Mouse (Mus musculus): Measurements from ENCODE around the gene Nutf2.
"Not testable (repeated sequence)": the region's sequence is repeated elsewhere in the genome, so short reads cannot be mapped to it uniquely, and the experiment has no call there.

Nutf2 gene

DNA sequence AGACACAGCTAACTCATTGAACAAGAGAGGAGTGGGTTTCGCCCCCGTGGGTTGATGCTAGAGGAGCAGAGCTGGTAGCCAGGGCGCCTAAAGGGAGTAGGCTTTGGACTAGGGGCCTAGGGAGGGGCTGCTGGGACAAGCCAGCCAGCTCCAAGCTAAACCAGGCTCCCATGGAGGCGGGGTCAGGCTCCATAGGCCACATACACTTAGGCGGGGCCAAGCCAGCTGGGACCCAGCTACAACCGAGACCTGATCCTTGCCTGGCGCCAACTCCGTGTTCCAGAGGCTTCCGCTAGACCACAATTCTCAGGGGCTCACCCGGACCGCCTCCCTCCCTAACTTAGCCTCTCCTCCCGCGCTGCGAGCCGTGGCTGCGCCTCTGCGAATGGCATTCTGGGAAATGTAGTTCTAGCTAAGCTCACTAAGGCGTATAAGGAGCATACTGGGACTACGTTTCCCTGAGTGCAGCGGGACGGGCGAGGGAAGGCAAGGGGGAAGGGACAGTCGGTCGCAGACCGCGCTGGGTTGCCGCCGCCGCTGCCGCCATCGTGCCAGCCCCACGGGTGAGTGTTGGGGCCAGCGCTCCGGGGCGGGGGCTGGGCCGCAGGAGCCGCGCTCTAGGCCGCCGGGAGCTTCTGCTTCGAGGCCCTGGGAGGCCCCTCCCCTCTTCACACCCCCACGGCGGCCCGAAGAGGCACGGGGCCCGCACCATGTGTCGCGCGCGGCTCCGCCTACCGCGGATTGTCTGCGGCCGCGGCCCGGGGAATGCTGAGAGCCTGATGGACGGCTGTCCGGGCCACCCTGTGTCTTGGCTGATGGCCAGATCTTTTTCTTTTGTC is at the start of gene Nutf2:
Gene Nutf2 (plus strand): TSS at position 438 of the 839 bp plus-strand sequence.
- peak; percentile 100 for DNase-seq (ENCODE audit: inconsistent ontology term)

GRCm38 (mm10) chr8:105811061-105811460 is 49.3 kb upstream of the Nutf2 start:
- no peak for DNase-seq (ENCODE audit: inconsistent ontology term)

DNA sequence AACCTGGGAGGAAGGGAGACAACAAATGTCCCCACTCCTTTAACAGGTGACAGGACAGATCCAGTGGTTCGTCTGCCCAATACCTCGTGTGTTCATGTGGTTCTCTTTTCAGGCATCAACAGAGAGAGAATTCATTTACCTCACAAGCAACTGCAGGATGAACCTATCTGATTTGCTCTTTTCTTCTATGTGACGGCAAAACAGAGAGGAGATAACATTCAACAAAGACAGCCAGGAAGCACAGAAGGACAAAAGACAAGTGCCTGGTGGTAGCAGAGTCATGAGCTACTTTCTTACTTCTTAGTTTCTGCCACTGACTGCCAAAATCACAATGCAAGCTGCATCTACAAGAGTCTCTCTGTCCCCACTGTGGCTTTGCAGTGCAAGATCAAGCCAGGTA is 48.8 kb upstream of the Nutf2 start:
- no peak for DNase-seq (ENCODE audit: inconsistent ontology term)

DNA sequence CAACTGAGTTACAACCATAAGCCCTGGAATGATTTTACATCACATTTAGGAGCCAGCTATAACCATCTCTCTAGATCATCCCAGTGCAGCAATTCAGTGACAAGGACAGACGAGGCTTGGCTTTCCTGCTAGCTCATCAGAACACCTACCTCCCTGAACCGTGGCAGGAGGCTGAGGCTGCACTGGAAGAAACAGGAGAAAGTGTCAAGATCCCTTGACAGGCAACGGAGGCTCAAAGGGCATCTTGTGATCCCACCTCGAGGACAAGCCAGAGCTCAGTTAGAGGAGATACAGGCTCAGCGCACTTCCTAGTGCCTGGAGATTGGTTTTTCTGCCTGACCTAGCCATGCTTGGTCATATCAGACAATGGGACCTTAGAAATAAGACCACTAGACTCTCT is 47.9 kb upstream of the Nutf2 start:
- DNase-seq (ENCODE audit: inconsistent ontology term), result no peak

DNA sequence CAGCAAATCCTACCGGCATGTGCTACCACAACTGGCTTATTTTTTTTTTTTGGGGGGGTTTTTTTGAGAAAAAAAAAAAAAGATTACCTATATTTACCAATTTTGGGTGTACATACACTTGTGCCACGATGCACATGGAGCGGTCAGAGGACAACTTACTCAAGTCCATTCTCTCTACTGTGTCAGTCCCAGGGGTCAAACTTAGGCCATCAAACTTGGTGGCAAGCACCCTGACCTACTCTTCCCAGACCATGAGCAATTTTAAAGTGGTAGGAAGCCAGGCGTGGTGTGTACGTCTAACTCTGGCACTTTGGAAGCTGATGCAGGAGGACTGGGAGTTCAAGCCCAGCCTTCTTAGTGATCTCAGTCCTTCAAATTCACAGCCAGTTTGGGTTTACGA is 47.1 kb upstream of the Nutf2 start:
- no peak for DNase-seq (ENCODE audit: inconsistent ontology term)

DNA sequence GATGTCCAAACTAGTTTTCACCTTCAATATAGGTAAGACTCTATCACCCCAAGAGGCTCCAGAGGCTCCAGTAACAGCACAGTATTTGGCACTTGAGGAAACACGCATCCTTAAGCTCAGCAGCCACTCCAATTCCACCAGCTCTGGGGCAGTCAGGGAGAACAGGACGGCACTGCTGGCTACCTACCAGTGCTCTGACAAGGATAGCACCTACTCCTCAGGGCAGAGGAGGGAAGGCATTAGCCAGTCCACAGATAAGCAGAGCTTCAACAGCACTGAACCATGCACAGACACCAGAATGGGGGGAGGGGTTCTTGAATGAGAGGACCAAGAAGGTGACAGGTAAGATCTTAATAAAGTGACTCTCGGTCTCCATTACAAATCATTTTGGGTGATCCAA is 40.7 kb upstream of the Nutf2 start:
- DNase-seq (ENCODE audit: inconsistent ontology term), result no peak

- no peak for DNase-seq (ENCODE audit: inconsistent ontology term)
Measured at GRCm38 (mm10) chr8:105820925-105821324, 39.5 kb upstream of the Nutf2 start.

DNA sequence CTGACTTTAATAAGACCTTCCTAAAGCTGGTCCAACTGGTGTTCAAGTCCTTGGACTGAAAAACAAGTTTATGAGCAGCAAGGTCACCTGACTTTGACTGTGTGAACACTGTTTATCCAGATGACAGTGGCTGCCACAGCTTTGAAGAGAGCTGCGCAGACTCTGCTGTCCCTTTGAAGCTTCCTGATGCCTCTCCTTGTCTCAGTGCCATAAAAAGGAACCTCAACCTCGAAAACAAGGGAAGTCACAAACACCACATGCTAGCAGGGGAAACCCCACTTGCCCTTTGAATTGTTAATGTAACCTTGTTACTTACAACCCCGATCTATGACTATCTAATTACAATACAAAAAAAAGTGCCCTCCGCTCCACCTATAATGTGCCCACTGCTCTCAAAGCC is 34.9 kb upstream of the Nutf2 start:
- DNase-seq (ENCODE audit: inconsistent ontology term), result no peak

DNA sequence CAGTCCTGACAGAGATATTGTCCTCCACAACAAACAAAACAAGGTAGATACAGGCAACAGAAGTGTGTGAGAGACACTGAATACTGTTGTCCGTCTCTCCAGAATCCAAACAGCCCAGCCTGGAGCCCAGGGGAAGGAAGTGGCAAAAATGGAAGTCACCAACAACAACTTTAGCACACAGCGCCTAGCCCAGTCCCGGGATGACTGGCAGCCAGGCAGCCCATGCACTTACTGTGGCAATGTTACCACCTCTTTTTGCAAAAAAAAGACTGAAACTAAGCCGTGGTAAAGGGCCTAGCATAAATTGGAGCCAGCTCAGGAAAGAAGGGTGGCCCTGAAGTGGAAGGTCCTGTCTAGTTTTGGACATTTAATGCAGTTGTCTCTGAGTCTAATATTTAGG is 34.0 kb upstream of the Nutf2 start:
- no peak for DNase-seq (ENCODE audit: inconsistent ontology term)

GRCm38 (mm10) chr8:105826861-105827848 is 33.2 kb upstream of the Nutf2 start, which contains the start of the genes Ranbp10 and Tsnaxip1:
Gene Ranbp10, minus strand, starts transcription at chr8:105827350.
Gene Tsnaxip1, plus strand, starts transcription at chr8:105827731.
- peak; percentile 99 for DNase-seq (ENCODE audit: inconsistent ontology term)

- DNase-seq (ENCODE audit: inconsistent ontology term), result not testable (repeated sequence)
Measured at GRCm38 (mm10) chr8:105833740-105834139, 26.6 kb upstream of the Nutf2 start.

DNA sequence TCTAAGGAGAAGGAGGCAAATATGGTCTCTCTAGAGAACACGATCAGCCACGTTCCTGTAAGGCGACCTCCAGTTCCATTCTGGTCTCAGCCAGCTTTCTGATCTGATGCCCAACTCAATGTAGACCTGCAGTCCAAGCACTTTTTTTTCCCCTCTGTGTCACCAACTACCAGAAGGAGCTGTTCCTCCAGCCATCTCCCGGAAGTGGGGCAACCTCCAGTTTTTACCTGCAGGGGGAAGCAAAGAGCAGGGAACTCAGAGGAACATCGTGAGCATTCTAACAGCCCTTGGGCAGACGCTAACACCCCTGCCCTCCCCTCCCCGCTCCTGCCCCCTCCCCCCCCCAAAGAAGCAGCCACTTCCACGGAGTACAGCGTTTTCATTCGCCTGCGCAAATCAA is 25.1 kb upstream of the Nutf2 start:
- peak; percentile 58 for DNase-seq (ENCODE audit: inconsistent ontology term)

GRCm38 (mm10) chr8:105836991-105837390 is 23.4 kb upstream of the Nutf2 start:
- no peak for DNase-seq (ENCODE audit: inconsistent ontology term)

GRCm38 (mm10) chr8:105839209-105839608 is 21.2 kb upstream of the Nutf2 start:
- no peak for DNase-seq (ENCODE audit: inconsistent ontology term)

DNA sequence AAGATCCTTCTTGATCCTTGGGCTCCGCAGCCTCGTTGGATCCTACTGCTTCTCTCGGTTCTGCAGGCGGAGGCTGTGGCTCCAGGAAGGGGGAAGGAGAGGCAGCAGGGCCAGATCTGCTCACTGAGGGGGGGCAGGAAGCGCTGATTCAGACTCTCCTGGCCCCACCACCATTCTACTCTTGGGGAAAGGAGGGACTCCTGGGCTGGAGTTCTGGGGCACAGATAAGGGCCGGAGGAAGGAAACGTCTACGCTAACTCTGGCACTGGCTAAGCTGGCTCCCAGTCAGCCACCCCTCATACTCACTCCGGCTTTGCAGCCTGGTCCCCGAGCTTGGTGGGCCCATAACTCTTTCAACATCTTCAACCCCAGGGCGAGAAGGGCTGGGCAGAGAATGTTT is 13.7 kb upstream of the Nutf2 start:
- no peak for DNase-seq (ENCODE audit: inconsistent ontology term)

- no peak for DNase-seq (ENCODE audit: inconsistent ontology term)
Measured at GRCm38 (mm10) chr8:105850014-105850413, 10.4 kb upstream of the Nutf2 start.

DNA sequence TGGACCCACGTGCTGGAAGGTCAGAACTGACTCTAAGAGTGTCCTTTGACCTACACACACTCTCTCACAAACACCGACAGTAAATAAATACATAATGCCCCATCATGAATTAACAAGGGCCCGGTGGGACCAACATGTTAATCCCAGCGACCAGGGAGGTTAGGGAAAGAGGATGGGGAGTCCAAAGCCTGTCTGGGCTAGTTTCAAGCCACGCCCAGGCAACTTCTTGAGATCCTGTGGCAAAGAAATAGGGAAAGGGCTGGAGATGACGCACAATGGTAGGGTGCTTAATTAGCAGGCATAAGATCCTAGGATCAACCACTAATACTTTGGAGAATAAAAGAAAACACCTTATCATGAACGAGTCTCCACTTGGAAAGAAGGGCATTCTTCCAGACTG is 9.8 kb upstream of the Nutf2 start:
- no peak for DNase-seq (ENCODE audit: inconsistent ontology term)

DNA sequence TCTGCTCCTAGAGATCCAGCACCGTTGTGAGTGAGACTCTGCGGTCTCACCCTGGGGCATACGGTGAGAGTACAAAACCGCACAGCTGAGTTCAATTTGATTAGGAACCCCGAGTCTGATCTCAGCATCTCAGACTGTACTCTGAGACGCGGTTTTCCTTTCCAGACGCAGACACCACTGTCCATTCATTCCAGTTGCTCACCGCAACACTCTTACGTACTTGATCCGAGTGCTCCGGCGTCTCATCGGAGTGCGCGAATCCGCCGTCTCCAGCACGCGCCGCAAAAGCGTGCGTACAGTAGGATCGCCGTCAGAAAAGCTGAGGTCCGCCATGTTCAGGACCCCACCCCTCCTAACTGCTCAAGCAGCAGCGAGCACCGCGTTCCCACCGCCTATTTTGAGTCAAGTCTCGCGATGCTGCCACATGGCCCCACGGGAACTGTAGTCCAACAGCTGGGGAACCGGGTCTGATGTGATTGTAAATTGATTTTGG is 8.7 kb upstream of the Nutf2 start:
- DNase-seq (ENCODE audit: inconsistent ontology term), result peak; percentile 87

GRCm38 (mm10) chr8:105852146-105852729 is 8.1 kb upstream of the Nutf2 start:
- DNase-seq (ENCODE audit: inconsistent ontology term), result peak; percentile 8

DNA sequence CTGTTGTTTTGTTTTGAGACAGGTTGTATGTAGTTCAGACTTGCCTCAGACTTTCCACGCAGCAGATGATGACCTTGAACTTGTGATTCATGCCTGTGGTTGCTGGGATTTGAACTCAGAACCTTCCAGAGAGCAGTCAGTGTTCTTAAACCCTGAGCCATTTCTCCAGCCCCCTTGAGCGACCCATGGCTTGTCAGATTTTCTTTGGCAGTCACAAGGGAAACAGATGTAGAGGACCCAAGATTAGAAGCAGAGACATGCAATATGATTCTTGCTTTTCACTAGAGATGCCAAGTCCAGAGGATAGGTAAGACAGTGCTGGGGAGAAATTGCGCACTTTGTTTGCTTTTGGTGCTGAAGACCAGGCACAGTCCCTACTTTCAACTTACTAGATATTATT is 7.2 kb upstream of the Nutf2 start, which contains the start of gene Cenpt:
Gene Cenpt (minus strand): TSS at position 101 of the 400 bp plus-strand sequence.
- no peak for DNase-seq (ENCODE audit: inconsistent ontology term)

DNA sequence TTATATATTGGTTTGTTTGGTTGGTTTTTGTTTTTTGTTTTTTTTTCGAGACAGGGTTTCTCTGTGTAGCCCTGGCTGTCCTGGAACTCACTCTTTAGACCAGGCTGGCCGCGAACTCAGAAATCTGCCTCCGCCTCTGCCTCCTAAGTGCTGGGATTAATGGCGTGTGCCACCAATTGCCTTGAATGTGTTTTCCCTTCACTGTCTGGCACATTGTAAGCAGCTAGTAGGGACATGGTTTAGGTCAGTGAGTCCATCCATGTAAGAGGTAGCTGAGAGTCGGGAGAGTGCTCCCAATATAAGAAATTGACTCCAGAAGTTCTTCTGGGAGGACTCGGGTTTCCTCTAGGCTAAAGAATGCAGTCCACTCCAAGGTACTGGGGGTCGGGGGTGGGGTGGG is 6.1 kb upstream of the Nutf2 start:
- no peak for DNase-seq (ENCODE audit: inconsistent ontology term)

- peak; percentile 95 for DNase-seq (ENCODE audit: inconsistent ontology term)
Measured at GRCm38 (mm10) chr8:105854715-105855216, 5.6 kb upstream of the Nutf2 start, which contains the start of gene Thap11. Gene Thap11, plus strand, starts transcription at chr8:105855132.

Data from Muller cell, postnatal 12 days (primary cell).